26 mouse cellular contexts compared by ENCODE assay signal in genomic region chr14:22573585-22573984, GRCm38 (mm10).
"Had no signal": no experiment of that assay in that cellular context is flagged by ENCODE, and none has a peak within 500 bp of the region (broad histone marks: within the 10 kb centered on the region; RNA-seq: fewer than 3 reads in every experiment).

No protein-coding gene starts in this region.

- H3K4me2 ChIP-seq: heart, embryonic 11.5 days; heart, embryonic 13.5 days; heart, embryonic 15.5 days; hindbrain, embryonic 13.5 days; hindbrain, embryonic 15.5 days; kidney, embryonic 15.5 days; limb, embryonic 12.5 days; liver, embryonic 11.5 days; liver, embryonic 13.5 days had no signal

- H3K27me3 ChIP-seq: heart, embryonic 15.5 days; liver, embryonic 13.5 days had no signal

- H3K27ac ChIP-seq: heart, adult 2 months; heart, embryonic 13.5 days; heart, embryonic 15.5 days; hindbrain, embryonic 13.5 days; hindbrain, embryonic 15.5 days; hindbrain, postnatal 0 days; kidney, embryonic 15.5 days; kidney, postnatal 0 days; limb, embryonic 12.5 days; liver, embryonic 13.5 days had no signal

- ATAC-seq: hindbrain, postnatal 0 days; intestine, embryonic 16.5 days had no signal

- H3K4me3 ChIP-seq: heart, adult 2 months; heart, embryonic 13.5 days; heart, embryonic 15.5 days; hindbrain, embryonic 13.5 days; hindbrain, embryonic 15.5 days; kidney, embryonic 15.5 days; limb, embryonic 12.5 days; liver, embryonic 13.5 days had no signal

- H3K9ac ChIP-seq: heart, embryonic 13.5 days; heart, embryonic 15.5 days; hindbrain, embryonic 13.5 days; hindbrain, embryonic 15.5 days; kidney, embryonic 15.5 days; limb, embryonic 12.5 days; liver, embryonic 13.5 days had no signal

- H3K9me3 ChIP-seq: heart, embryonic 13.5 days; heart, embryonic 15.5 days; hindbrain, embryonic 13.5 days; hindbrain, embryonic 15.5 days; kidney, embryonic 15.5 days; limb, embryonic 12.5 days; liver, embryonic 13.5 days had no signal

- H3K4me1 ChIP-seq: liver, embryonic 13.5 days had no signal

- DNase-seq: gastrocnemius, postnatal 14 days; gastrocnemius, postnatal 36 days; heart, adult 2 months; heart, postnatal 14 days; heart, postnatal 36 days; kidney, adult 11 months; kidney, adult 2 months; kidney, adult 9 months; kidney, postnatal 14 days; kidney, postnatal 36 days; layer of hippocampus, adult 9-11 months; layer of hippocampus, postnatal 36 days; left cerebral cortex, postnatal 4 days; liver; liver, embryonic 13.5 days had no signal

- H3K36me3 ChIP-seq: heart, embryonic 13.5 days; heart, embryonic 15.5 days; hindbrain, embryonic 13.5 days; hindbrain, embryonic 15.5 days; kidney, embryonic 15.5 days; limb, embryonic 12.5 days; liver, embryonic 13.5 days had no signal
